Comparison of ENCODE assay signal across 11 mouse cellular contexts in genomic region chr11:49658791-49659469, GRCm38 (mm10). TPM values are rescaled to one million over a fixed set of nuclear protein-coding genes. Genes with fewer than 3 reads are reported as not detected.
DNase-seq lines count a peak whose midpoint lies in the region; ATAC-seq and TF ChIP-seq lines count a peak whose summit lies in the region.
"Had no signal": no experiment of that assay in that cellular context is flagged by ENCODE, and none has a peak within 500 bp of the region (broad histone marks: within the 10 kb centered on the region; RNA-seq: fewer than 3 reads in every experiment).

No protein-coding gene starts in this region.

- H3K27ac ChIP-seq in kidney, embryonic 16.5 days (ENCODE audit: low read length): peak overlapping the region; percentile 48; the same call in 1 of the 2 replicates
- H3K27ac ChIP-seq in kidney, embryonic 15.5 days: no peak overlapping the region
- H3K27ac ChIP-seq in heart, embryonic 15.5 days: peak overlapping the region; percentile 72
- no peak overlapping the region for H3K27ac ChIP-seq in cerebellum, adult 2 months (ENCODE audit: insufficient read depth, low read length)

- no peak for TF ChIP-seq POLR2A in cerebellum, adult 2 months (IDR thresholded peaks at IDR 0.05; ENCODE audit: borderline replicate concordance, insufficient read depth, low read length)

- TF ChIP-seq CTCF in cerebellum, adult 2 months (IDR thresholded peaks at IDR 0.05; ENCODE audit: borderline replicate concordance, insufficient read depth, low read depth, low read length): no peak

- WGBS in kidney, embryonic 16.5 days: 67% methylated on average over 10 of the region's 10 CpGs
- WGBS in kidney, embryonic 15.5 days: 73% methylated on average over 10 of the region's 10 CpGs
- 26% methylated on average over 10 of the region's 10 CpGs for WGBS in heart, embryonic 15.5 days
- 60% methylated on average over 10 of the region's 10 CpGs for WGBS in cerebellum, adult 2 months

- no peaks in the 10 kb centered on the region for H3K36me3 ChIP-seq in kidney, embryonic 16.5 days (ENCODE audit: insufficient read depth, low read length)
- no peaks in the 10 kb centered on the region for H3K36me3 ChIP-seq in kidney, embryonic 15.5 days
- no peaks in the 10 kb centered on the region for H3K36me3 ChIP-seq in heart, embryonic 15.5 days

- ATAC-seq in kidney, embryonic 16.5 days (ENCODE audit: low FRiP score, low TSS enrichment): no peak
- no peak for ATAC-seq in kidney, embryonic 15.5 days (replicated peaks; ENCODE audit: low FRiP score)
- peak; percentile 59 for ATAC-seq in heart, embryonic 15.5 days (replicated peaks; ENCODE audit: insufficient number of reproducible peaks, insufficient read depth, low FRiP score, low read depth)

- H3K27me3 ChIP-seq in kidney, embryonic 16.5 days (ENCODE audit: insufficient read depth, low read length): no peaks in the 10 kb centered on the region
- H3K27me3 ChIP-seq in kidney, embryonic 15.5 days: no peaks in the 10 kb centered on the region
- no peaks in the 10 kb centered on the region for H3K27me3 ChIP-seq in heart, embryonic 15.5 days
- H3K27me3 ChIP-seq in cerebellum, adult 2 months (ENCODE audit: control insufficient read depth, insufficient read depth, low read length): no peaks in the 10 kb centered on the region; the same call in 1 of the 2 replicates

- no peak overlapping the region for H3K4me2 ChIP-seq in kidney, embryonic 16.5 days (replicated peaks; ENCODE audit: low read depth, low read length)
- no peak overlapping the region for H3K4me2 ChIP-seq in kidney, embryonic 15.5 days
- H3K4me2 ChIP-seq in heart, embryonic 15.5 days: no peak overlapping the region

- H3K4me1 ChIP-seq in kidney, embryonic 16.5 days (ENCODE audit: insufficient read depth, low read length): peaks cover 4% of the 10 kb centered on the region; the same call in 1 of the 2 replicates
- H3K4me1 ChIP-seq in kidney, embryonic 15.5 days: no peaks in the 10 kb centered on the region
- H3K4me1 ChIP-seq in heart, embryonic 15.5 days (replicated peaks): peaks cover 24% of the 10 kb centered on the region
- 0 out of 2 replicates have a peak, but pooled peaks cover 2% of the 10 kb centered on the region for H3K4me1 ChIP-seq in cerebellum, adult 2 months (ENCODE audit: control insufficient read depth, insufficient read depth, low read length)

- intact Hi-C loops in gastrocnemius, postnatal 36 days (cut with DNase I): no loop called here

- no peak overlapping the region for H3K9ac ChIP-seq in kidney, embryonic 16.5 days (replicated peaks; ENCODE audit: low read length)
- no peak overlapping the region for H3K9ac ChIP-seq in kidney, embryonic 15.5 days
- H3K9ac ChIP-seq in heart, embryonic 15.5 days: no peak overlapping the region

- DNase-seq in MN1 (ENCODE audit: low spot score): peak; percentile 31
- peak; percentile 57 for DNase-seq in lung, postnatal 36 days
- no peak for DNase-seq in right cerebral cortex, postnatal 14 days
- DNase-seq in cerebellum, adult 2 months: no peak
- DNase-seq in gastrocnemius, postnatal 36 days: no peak
- DNase-seq: cerebellum, adult 11-12 months; gastrocnemius, postnatal 14 days had no signal

- no peaks in the 10 kb centered on the region for H3K9me3 ChIP-seq in kidney, embryonic 16.5 days (ENCODE audit: low read length)
- H3K9me3 ChIP-seq in kidney, embryonic 15.5 days (replicated peaks): no peaks in the 10 kb centered on the region
- H3K9me3 ChIP-seq in heart, embryonic 15.5 days (replicated peaks): no peaks in the 10 kb centered on the region

- H3K4me3 ChIP-seq in kidney, embryonic 16.5 days (ENCODE audit: low read length): no peak overlapping the region
- no peak overlapping the region for H3K4me3 ChIP-seq in kidney, embryonic 15.5 days (replicated peaks)
- no peak overlapping the region for H3K4me3 ChIP-seq in heart, embryonic 15.5 days
- no peak overlapping the region for H3K4me3 ChIP-seq in cerebellum, adult 2 months (replicated peaks; ENCODE audit: insufficient read depth, low read depth, low read length)

RNA-seq across cellular contexts. Expression of gene Scgb3a1, which starts 4.5 kb away (rescaled TPM):
- polyA plus RNA-seq in kidney, embryonic 16.5 days (2015; fragmentation: Nextera tagmentation; extraction: Ambion mirVana): not detected in 2 replicates
- polyA plus RNA-seq in kidney, embryonic 15.5 days (2015; fragmentation: Nextera tagmentation; extraction: Ambion mirVana): not detected in 2 replicates
- polyA plus RNA-seq in heart, embryonic 15.5 days (2015; fragmentation: Nextera tagmentation; extraction: Ambion mirVana): 0.53 and 0.76 TPM in 2 replicates
- polyA plus RNA-seq in cerebellum, adult 2 months (2012; rRNA removed): 0.40 TPM in 1 of 2 replicates, not detected in the other
- not detected for total RNA-seq in gastrocnemius, postnatal 36 days (2021)
- total RNA-seq: gastrocnemius, postnatal 14 days had no signal
- polyA plus RNA-seq: limb, embryonic 11.5 days had no signal

RNA-seq across cellular contexts. Expression of gene Flt4, which starts 49.9 kb away (rescaled TPM):
- 9.7 and 11.6 TPM in 2 replicates for polyA plus RNA-seq in kidney, embryonic 16.5 days (2015; fragmentation: Nextera tagmentation; extraction: Ambion mirVana)
- polyA plus RNA-seq in kidney, embryonic 15.5 days (2015; fragmentation: Nextera tagmentation; extraction: Ambion mirVana): 8.3 and 10.1 TPM in 2 replicates
- 6.1 and 7.8 TPM in 2 replicates for polyA plus RNA-seq in heart, embryonic 15.5 days (2015; fragmentation: Nextera tagmentation; extraction: Ambion mirVana)
- 2.2 and 2.3 TPM in 2 replicates for polyA plus RNA-seq in cerebellum, adult 2 months (2012; rRNA removed)
- total RNA-seq in gastrocnemius, postnatal 36 days (2021): 1 to 10 TPM; 1.9 to 2.9 TPM

RNA-seq across cellular contexts. Expression of gene Cnot6, which starts 53.6 kb away (rescaled TPM):
- 53.7 and 65.7 TPM in 2 replicates for polyA plus RNA-seq in kidney, embryonic 16.5 days (2015; fragmentation: Nextera tagmentation; extraction: Ambion mirVana)
- polyA plus RNA-seq in kidney, embryonic 15.5 days (2015; fragmentation: Nextera tagmentation; extraction: Ambion mirVana): 67.1 and 70.8 TPM in 2 replicates
- 35.8 and 40.1 TPM in 2 replicates for polyA plus RNA-seq in heart, embryonic 15.5 days (2015; fragmentation: Nextera tagmentation; extraction: Ambion mirVana)
- polyA plus RNA-seq in cerebellum, adult 2 months (2012; rRNA removed): 26.3 and 29.1 TPM in 2 replicates
- 10 to 100 TPM in 1 of 2 experiments, 1 to 10 TPM in 1; 9.7 to 10.5 TPM for total RNA-seq in gastrocnemius, postnatal 36 days (2021)

Comparison
In these comparisons a context has a peak if more than half of its experiments do, and no peak if none do; other contexts are left out.
1. H3K27ac ChIP-seq: peak in kidney, embryonic 16.5 days (single experiment) and heart, embryonic 15.5 days (single experiment); none in kidney, embryonic 15.5 days (single experiment) and cerebellum, adult 2 months (single experiment).
2. DNase-seq: peak in MN1 (single experiment) and lung, postnatal 36 days (single experiment); none in right cerebral cortex, postnatal 14 days (single experiment), cerebellum, adult 2 months (0 of 2) and gastrocnemius, postnatal 36 days (0 of 2).